Mouse (Mus musculus) embryonic fibroblast, embryonic 13.5 days (primary cell): Measurements from ENCODE around the gene Serpinf1. TPM values are rescaled to one million over a fixed set of nuclear protein-coding genes. Genes with fewer than 3 reads are reported as not detected.
"Not testable (repeated sequence)": the region's sequence is repeated elsewhere in the genome, so short reads cannot be mapped to it uniquely, and the experiment has no call there.

Experiments used
- H3K27ac ChIP-seq: 2 replicates; pipeline ENCODE4 v1.5.1; 2012; ENCODE audit warnings: low read length, control low read depth, inconsistent platforms; ENCODE audit not compliant: insufficient read depth
- H3K4me1 ChIP-seq: 2 replicates; pipeline ENCODE4 v1.6.1; 2011; ENCODE audit warnings: low read length; ENCODE audit not compliant: control insufficient read depth, insufficient read depth
- H3K4me3 ChIP-seq: 2 replicates; pipeline ENCODE4 v1.5.1; 2011; ENCODE audit warnings: mild to moderate bottlenecking, control low read depth, low read length; ENCODE audit not compliant: insufficient read depth
- CTCF ChIP-seq: IDR thresholded peaks from 2 replicates; pipeline ENCODE4 v1.5.1; 2011; ENCODE audit warnings: mild to moderate bottlenecking, control low read depth, low read length, moderate library complexity, borderline replicate concordance; ENCODE audit not compliant: insufficient read depth
- POLR2A ChIP-seq: IDR thresholded peaks from 2 replicates; pipeline ENCODE4 v1.6.1; 2011; ENCODE audit warnings: low read depth, mild to moderate bottlenecking, control low read depth, low read length, moderate library complexity
- polyA plus RNA-seq: library from polyadenylated mRNA; stranded (reverse); fragments of >200 nt; gene quantifications from 2 replicates; pipeline ENCODE4 v1.2.4, GENCODE M21; 2011; ENCODE audit warnings: low read depth; ENCODE audit not compliant: missing spikeins, insufficient read length

Gene Serpinf1
- polyA plus RNA-seq, 1 experiment: 1,358 TPM

- peaks cover 14% of the 10 kb centered on the region for H3K4me1 ChIP-seq
Measured at GRCm38 (mm10) chr11:75456440-75456871, 34.0 kb upstream of the Serpinf1 start.

GRCm38 (mm10) chr11:75455971-75456370 is 33.5 kb upstream of the Serpinf1 start:
- H3K4me1 ChIP-seq: peaks cover 14% of the 10 kb centered on the region

More at GRCm38 (mm10) chr11:75456440-75456871, 34.0 kb upstream of the Serpinf1 start:
- Histone ChIP-seq H3K4me3 (no peak overlapping the region), H3K27ac (no peak overlapping the region)
- TF ChIP-seq POLR2A (no peak), CTCF (no peak)

GRCm38 (mm10) chr11:75455041-75455736 is 32.7 kb upstream of the Serpinf1 start:
- H3K4me3 ChIP-seq: no peak overlapping the region
- TF ChIP-seq POLR2A (no peak; the same call in 1 of the 2 replicates), CTCF (no peak)
- H3K27ac ChIP-seq: 0 out of 2 replicates have a peak overlapping the region, but pooled peaks have one; percentile 36
- peaks cover 14% of the 10 kb centered on the region for H3K4me1 ChIP-seq

More at GRCm38 (mm10) chr11:75455971-75456370, 33.5 kb upstream of the Serpinf1 start:
- not testable (repeated sequence) for H3K4me3 ChIP-seq, H3K27ac ChIP-seq

- H3K4me1 ChIP-seq: peaks cover 7% of the 10 kb centered on the region
- H3K4me3 ChIP-seq: peak within 1 kb of the TSS; percentile 70
- TF ChIP-seq POLR2A: peak; percentile 65
- TF ChIP-seq CTCF: peak; percentile 46; the same call in 1 of the 2 replicates
- 0 out of 2 replicates have a peak within 1 kb of the TSS, but pooled peaks have one; percentile 36 for H3K27ac ChIP-seq
Measured at GRCm38 (mm10) chr11:75453991-75454930, 31.8 kb upstream of the Serpinf1 start, which contains the start of gene Wdr81. Gene Wdr81, minus strand, starts transcription at chr11:75454717.

GRCm38 (mm10) chr11:75452812-75453557 is 30.5 kb upstream of the Serpinf1 start:
- Histone ChIP-seq H3K27ac (no peak overlapping the region), H3K4me3 (no peak overlapping the region), H3K4me1 (no peaks in the 10 kb centered on the region; the same call in 1 of the 2 replicates)
- TF ChIP-seq POLR2A (no peak), CTCF (no peak)

- H3K4me3 ChIP-seq: no peak overlapping the region
- no peak overlapping the region for H3K27ac ChIP-seq
- TF ChIP-seq CTCF: no peak
- TF ChIP-seq POLR2A: no peak
- no peaks in the 10 kb centered on the region; the same call in 1 of the 2 replicates for H3K4me1 ChIP-seq
Measured at GRCm38 (mm10) chr11:75452081-75452480, 29.6 kb upstream of the Serpinf1 start.

- TF ChIP-seq CTCF: no peak
- TF ChIP-seq POLR2A: no peak
- no peak overlapping the region for H3K4me3 ChIP-seq
- H3K27ac ChIP-seq: no peak overlapping the region
- H3K4me1 ChIP-seq: no peaks in the 10 kb centered on the region; the same call in 1 of the 2 replicates
Measured at GRCm38 (mm10) chr11:75450936-75451335, 28.4 kb upstream of the Serpinf1 start.

- H3K4me1 ChIP-seq: no peaks in the 10 kb centered on the region; the same call in 1 of the 2 replicates
- TF ChIP-seq CTCF (no peak), POLR2A (no peak)
- H3K4me3 ChIP-seq: no peak overlapping the region
- H3K27ac ChIP-seq: no peak overlapping the region
Measured at GRCm38 (mm10) chr11:75450304-75450908, 27.9 kb upstream of the Serpinf1 start.

- H3K4me3 ChIP-seq: no peak overlapping the region
- TF ChIP-seq CTCF (no peak), POLR2A (no peak)
- H3K4me1 ChIP-seq: no peaks in the 10 kb centered on the region; the same call in 1 of the 2 replicates
- H3K27ac ChIP-seq: no peak overlapping the region
Measured at GRCm38 (mm10) chr11:75449695-75450094, 27.2 kb upstream of the Serpinf1 start.
